Mouse (Mus musculus) heart, embryonic 11.5 days (tissue): ENCODE data around the gene Slc37a4. TPM values are rescaled to one million over a fixed set of nuclear protein-coding genes. Genes with fewer than 3 reads are reported as not detected.
"Not testable (repeated sequence)": the region's sequence is repeated elsewhere in the genome, so short reads cannot be mapped to it uniquely, and the experiment has no call there.

Experiments used
- ATAC-seq: fragments of 200-750 bp; cut with Nextera tagmentation; replicated peaks from 2 replicates; pipeline ENCODE4 v1.8.0; 2017; ENCODE audit warnings: moderate library complexity; ENCODE audit not compliant: insufficient number of reproducible peaks, low FRiP score, low TSS enrichment
- H3K27ac ChIP-seq: fragments of 300-500 bp; sonication (generic); 2 replicates; pipeline ENCODE4 v1.5.1; 2014; ENCODE audit warnings: mild to moderate bottlenecking, low read depth, low read length
- H3K27me3 ChIP-seq: fragments of 300-500 bp; sonication (generic); 2 replicates; pipeline ENCODE4 v1.6.1; 2014; ENCODE audit warnings: mild to moderate bottlenecking, low read length, mixed read lengths; ENCODE audit not compliant: control insufficient read depth, insufficient read depth
- H3K36me3 ChIP-seq: fragments of 300-500 bp; sonication (generic); 2 replicates; pipeline ENCODE4 v1.6.1; 2014; ENCODE audit warnings: mild to moderate bottlenecking, low read length, moderate library complexity, mixed read lengths; ENCODE audit not compliant: control insufficient read depth, insufficient read depth
- H3K4me1 ChIP-seq: fragments of 300-500 bp; sonication (generic); 2 replicates; pipeline ENCODE4 v1.6.1; 2014; ENCODE audit warnings: low read length; ENCODE audit not compliant: control insufficient read depth, insufficient read depth
- H3K4me2 ChIP-seq: fragments of 300-500 bp; sonication (generic); 2 replicates; pipeline ENCODE4 v1.6.1; 2014; ENCODE audit warnings: mild to moderate bottlenecking, moderate library complexity
- H3K4me3 ChIP-seq: fragments of 300-500 bp; sonication (generic); 2 replicates; pipeline ENCODE4 v1.5.1; 2014; ENCODE audit warnings: low read depth, low read length
- H3K9ac ChIP-seq: fragments of 300-500 bp; sonication (generic); 2 replicates; pipeline ENCODE4 v1.6.1; 2014; ENCODE audit warnings: mild to moderate bottlenecking, low read depth, low read length, moderate library complexity
- H3K9me3 ChIP-seq: fragments of 300-500 bp; sonication (generic); replicated peaks from 2 replicates; pipeline ENCODE4 v1.6.1; 2016; ENCODE audit warnings: low read length; ENCODE audit not compliant: control insufficient read depth
- WGBS: fragments of 180-500 bp; shearing (Covaris S2); extraction: QIAGEN DNeasy Blood & Tissue Kit; methylation state at CpG from one replicate; pipeline ENCODE4 v1.1.7; 2014; ENCODE audit not compliant: insufficient replicate concordance; 5-methylcytosine and 5-hydroxymethylcytosine counted together
- microRNA-seq: library from miRNA; unstranded; fragments of <30 nt; microRNA quantifications from one replicate; pipeline ENCODE4, GENCODE M21; 2016; ENCODE audit warnings: borderline number of aligned reads
- polyA plus RNA-seq: library from polyadenylated mRNA; unstranded; fragments of >200 nt; fragmentation: Nextera tagmentation; extraction: Ambion mirVana; gene quantifications from 2 replicates; pipeline ENCODE4 v1.2.1, GENCODE M21; 2014

The Slc37a4 gene
- polyA plus RNA-seq, 1 experiment from 2014 or later = 31.5 TPM

GRCm38 (mm10) chr9:44435747-44436146 lies 39.1 kb downstream of the Slc37a4 start:
- H3K4me2 ChIP-seq = no peak overlapping the region
- ATAC-seq = no peak
- no peak overlapping the region for H3K4me3 ChIP-seq
- H3K9me3 ChIP-seq = no peaks in the 10 kb centered on the region
- H3K4me1 ChIP-seq = no peaks in the 10 kb centered on the region
- 73% methylated on average over 6 of the region's 6 CpGs for WGBS
- H3K27ac ChIP-seq = no peak overlapping the region
- H3K36me3 ChIP-seq = no peaks in the 10 kb centered on the region
- no peak overlapping the region for H3K9ac ChIP-seq
- no peaks in the 10 kb centered on the region for H3K27me3 ChIP-seq

- Histone ChIP-seq H3K4me1 (no peaks in the 10 kb centered on the region), H3K36me3 (no peaks in the 10 kb centered on the region), H3K9me3 (no peaks in the 10 kb centered on the region), H3K9ac (no peak within 1 kb of the TSS), H3K4me3 (no peak within 1 kb of the TSS), H3K27me3 (no peaks in the 10 kb centered on the region), H3K27ac (no peak within 1 kb of the TSS), H3K4me2 (no peak within 1 kb of the TSS; the same call in 1 of the 2 replicates)
- 58% methylated on average over 19 of the region's 19 CpGs for WGBS
- no peak for ATAC-seq
Observed at GRCm38 (mm10) chr9:44440961-44441360, 44.3 kb downstream of the Slc37a4 start, which contains the start of gene Foxr1. TSS of gene Foxr1 (minus strand) at chr9:44441136.

DNA sequence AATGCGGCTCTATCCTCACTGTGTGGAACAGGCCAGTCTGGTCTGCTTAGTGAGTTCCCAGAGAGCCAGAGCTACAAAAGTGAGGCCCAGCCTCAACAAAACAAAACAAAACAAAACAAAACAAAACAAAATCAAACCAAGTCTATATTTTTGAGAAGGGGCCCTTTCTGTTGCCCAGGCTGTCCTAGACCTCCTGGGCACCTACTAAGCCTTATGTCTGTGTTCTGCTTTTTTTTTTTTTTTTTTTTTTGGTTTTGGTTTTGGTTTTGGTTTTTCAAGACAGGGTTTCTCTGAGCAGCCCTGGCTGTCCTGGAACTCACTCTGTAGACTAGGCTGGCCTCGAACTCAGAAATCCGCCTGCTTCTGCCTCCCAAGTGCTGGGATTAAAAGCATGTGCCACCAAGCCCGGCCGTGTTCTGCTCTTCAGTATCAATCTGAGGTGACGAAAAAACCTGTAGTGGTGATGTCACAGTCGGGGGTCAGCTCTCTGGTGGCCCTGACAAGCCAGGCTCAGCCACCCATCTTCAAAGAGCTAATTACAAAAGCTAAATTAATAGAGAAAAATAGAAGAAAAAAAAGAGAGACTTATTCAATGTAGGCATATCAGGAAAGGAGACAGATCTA lies 47.9 kb downstream of the Slc37a4 start:
- not testable (repeated sequence) for ATAC-seq, H3K9ac ChIP-seq, H3K27me3 ChIP-seq, H3K4me3 ChIP-seq, H3K27ac ChIP-seq, H3K4me2 ChIP-seq, H3K36me3 ChIP-seq, H3K4me1 ChIP-seq, H3K9me3 ChIP-seq
- 71% methylated on average over 7 of the region's 7 CpGs for WGBS

GRCm38 (mm10) chr9:44450387-44450786 lies 53.7 kb downstream of the Slc37a4 start:
- Histone ChIP-seq H3K4me1 (0 out of 2 replicates have a peak, but pooled peaks cover 2% of the 10 kb centered on the region), H3K9ac (no peak overlapping the region), H3K27me3 (peaks cover 18% of the 10 kb centered on the region), H3K27ac (no peak overlapping the region), H3K36me3 (no peaks in the 10 kb centered on the region), H3K4me3 (no peak overlapping the region), H3K4me2 (no peak overlapping the region), H3K9me3 (no peaks in the 10 kb centered on the region)
- ATAC-seq = no peak

Small RNA genes lying within 50 kb of the gene (microRNA-seq; reads per million reads assigned to microRNA genes)
- gene Mir7085 = 0.47 reads per million

Other genes starting within 250 kb of the Slc37a4 start
- 12.6 and 14.8 TPM in 2 replicates for gene Cbl, start 162.8 kb upstream of the Slc37a4 start, polyA plus RNA-seq
- gene Ccdc153, start 156.2 kb upstream of the Slc37a4 start, polyA plus RNA-seq = not detected in 2 replicates
- gene Pdzd3, start 145.4 kb upstream of the Slc37a4 start, polyA plus RNA-seq = not detected in 2 replicates
- gene Nlrx1, start 128.3 kb upstream of the Slc37a4 start, polyA plus RNA-seq = 3.6 and 4.9 TPM in 2 replicates
- gene Abcg4, start 108.2 kb upstream of the Slc37a4 start, polyA plus RNA-seq = 2.7 and 3.3 TPM in 2 replicates
- 15.3 and 15.9 TPM in 2 replicates for gene Hinfp, start 91.2 kb upstream of the Slc37a4 start, polyA plus RNA-seq
- 4.7 and 7.1 TPM in 2 replicates for gene C2cd2l, start 76.6 kb upstream of the Slc37a4 start, polyA plus RNA-seq
- 40.2 and 46.3 TPM in 2 replicates for gene Dpagt1, start 70.8 kb upstream of the Slc37a4 start, polyA plus RNA-seq
- 199 and 232 TPM in 2 replicates for gene H2afx, start 62.2 kb upstream of the Slc37a4 start, polyA plus RNA-seq
- 258 and 291 TPM in 2 replicates for gene Hmbs, start 52.6 kb upstream of the Slc37a4 start, polyA plus RNA-seq
- gene Vps11, start 35.2 kb upstream of the Slc37a4 start, polyA plus RNA-seq = 15.1 and 19.8 TPM in 2 replicates
- 18.2 and 19.4 TPM in 2 replicates for gene Hyou1, start 17.4 kb upstream of the Slc37a4 start, polyA plus RNA-seq
- 1,538 and 1,582 TPM in 2 replicates for gene Rps25, start 10.3 kb downstream of the Slc37a4 start, polyA plus RNA-seq
- 76.8 and 79.1 TPM in 2 replicates for gene Trappc4, start 10.7 kb downstream of the Slc37a4 start, polyA plus RNA-seq
- 21.8 and 25.4 TPM in 2 replicates for gene Ccdc84, start 21.7 kb downstream of the Slc37a4 start, polyA plus RNA-seq
- gene Foxr1, start 44.3 kb downstream of the Slc37a4 start, polyA plus RNA-seq = not detected in 2 replicates
- 0.14 TPM in 1 of 2 replicates, not detected in the other for gene Upk2, start 58.1 kb downstream of the Slc37a4 start, polyA plus RNA-seq
- gene Bcl9l, start 86.0 kb downstream of the Slc37a4 start, polyA plus RNA-seq = 8.7 and 9.3 TPM in 2 replicates
- gene Cxcr5, start 165.0 kb downstream of the Slc37a4 start, polyA plus RNA-seq = 0.06 TPM in 1 of 2 replicates, not detected in the other
- 7.7 and 15.0 TPM in 2 replicates for gene Ddx6, start 208.0 kb downstream of the Slc37a4 start, polyA plus RNA-seq